Mouse (Mus musculus): ENCODE measurements around the gene Unc5b. TPM values are rescaled to one million over a fixed set of nuclear protein-coding genes. Genes with fewer than 3 reads are reported as not detected.

The Unc5b gene
- polyA plus RNA-seq, 1 experiment, result 1.1 TPM

DNA sequence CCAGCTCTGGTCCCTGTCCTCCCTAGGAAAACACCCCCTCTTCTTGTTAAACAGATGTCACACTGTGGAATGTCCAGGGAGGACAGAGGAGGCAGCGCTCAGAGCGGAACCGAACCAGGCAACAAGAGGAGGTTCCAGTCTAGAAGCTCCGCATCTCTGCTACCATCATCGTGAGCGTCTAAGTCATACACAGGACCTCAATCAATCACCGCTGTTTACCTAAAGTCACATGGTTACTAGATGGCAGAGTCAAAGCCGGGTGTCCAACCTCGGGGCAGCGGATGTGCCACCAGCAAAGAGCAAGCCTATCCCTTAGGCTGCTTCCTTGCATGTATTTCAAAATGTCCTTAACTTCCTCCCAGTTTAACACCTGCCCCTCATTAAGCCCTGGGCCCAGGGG lies 39.0 kb downstream of the Unc5b start:
- H3K4me3 ChIP-seq (ENCODE audit: insufficient read depth, low read length), result no peak overlapping the region
- no peak overlapping the region for H3K27ac ChIP-seq (ENCODE audit: insufficient read depth, low read depth, low read length)
- no peaks in the 10 kb centered on the region for H3K4me1 ChIP-seq (ENCODE audit: control insufficient read depth, insufficient read depth, low read length)
- TF ChIP-seq CTCF (IDR thresholded peaks at IDR 0.05; ENCODE audit: low read depth, low read length), result no peak
- no peak for TF ChIP-seq POLR2A (IDR thresholded peaks at IDR 0.05; ENCODE audit: borderline replicate concordance, low read depth, low read length)

DNA sequence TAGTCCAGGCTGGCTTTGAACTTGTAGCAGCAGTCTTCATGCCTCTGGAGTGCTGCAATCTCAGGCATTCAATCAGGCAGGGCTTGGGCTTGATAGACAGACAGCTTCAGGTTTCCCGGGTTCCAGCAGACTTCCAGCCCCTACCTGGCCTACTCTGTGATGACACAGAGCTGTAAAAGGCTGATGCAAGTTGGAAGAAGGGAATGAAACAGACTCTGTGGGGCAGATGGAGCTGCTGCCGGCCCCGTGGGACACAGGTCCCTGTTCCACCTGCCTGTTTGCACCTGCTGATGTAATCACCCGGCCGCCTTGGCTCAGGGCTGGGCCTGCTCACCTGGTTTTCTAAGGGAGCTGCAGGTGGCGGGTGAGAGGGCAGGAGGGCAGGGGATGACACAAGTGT lies 40.5 kb downstream of the Unc5b start:
- Histone ChIP-seq H3K27ac (ENCODE audit: insufficient read depth, low read depth, low read length) (no peak overlapping the region), H3K4me3 (ENCODE audit: insufficient read depth, low read length) (no peak overlapping the region), H3K4me1 (ENCODE audit: control insufficient read depth, insufficient read depth, low read length) (no peaks in the 10 kb centered on the region)
- TF ChIP-seq POLR2A (IDR thresholded peaks at IDR 0.05; ENCODE audit: borderline replicate concordance, low read depth, low read length), result no peak
- no peak for TF ChIP-seq CTCF (IDR thresholded peaks at IDR 0.05; ENCODE audit: low read depth, low read length)

DNA sequence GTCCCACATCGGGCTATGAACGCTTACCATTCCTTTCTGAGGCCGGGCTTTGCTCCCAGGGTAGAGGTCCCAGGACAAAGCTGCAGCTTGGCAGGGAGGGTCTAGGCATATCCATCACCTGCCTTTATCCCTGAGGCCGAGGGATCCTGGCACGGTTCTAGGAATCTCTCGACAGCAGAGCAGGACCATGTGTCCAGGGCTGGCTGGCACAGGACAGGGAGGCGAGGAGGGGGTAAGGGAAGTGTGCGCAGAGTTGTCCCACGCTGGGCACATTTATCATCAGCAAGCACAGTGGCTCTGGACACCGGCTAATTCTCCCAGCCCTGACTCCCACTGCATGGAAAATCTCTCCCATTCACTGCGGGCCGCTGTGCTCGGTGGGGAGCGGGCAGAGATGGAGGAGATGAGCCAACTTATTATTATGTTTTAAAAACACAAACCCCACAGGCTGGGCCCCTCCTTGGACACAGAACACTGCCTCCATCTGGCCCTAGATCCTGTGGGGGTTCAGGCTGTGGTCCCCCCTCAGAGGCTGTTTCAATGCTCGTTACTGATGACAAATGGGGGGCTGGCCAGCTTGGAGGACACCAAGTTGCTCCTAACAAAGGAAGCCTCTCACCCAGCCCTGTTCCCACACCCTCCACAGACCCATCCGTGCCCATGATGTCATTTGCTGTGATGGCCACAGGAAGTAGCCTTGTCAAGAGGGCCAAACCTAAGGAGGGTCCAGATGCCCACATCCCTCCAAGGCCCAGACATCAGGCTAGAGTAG lies 43.9 kb downstream of the Unc5b start:
- no peaks in the 10 kb centered on the region for H3K4me1 ChIP-seq (ENCODE audit: control insufficient read depth, insufficient read depth, low read length)
- no peak overlapping the region for H3K4me3 ChIP-seq (ENCODE audit: insufficient read depth, low read length)
- H3K27ac ChIP-seq (ENCODE audit: insufficient read depth, low read depth, low read length), result no peak overlapping the region
- TF ChIP-seq POLR2A (IDR thresholded peaks at IDR 0.05; ENCODE audit: borderline replicate concordance, low read depth, low read length) (no peak), CTCF (IDR thresholded peaks at IDR 0.05; ENCODE audit: low read depth, low read length) (no peak)

DNA sequence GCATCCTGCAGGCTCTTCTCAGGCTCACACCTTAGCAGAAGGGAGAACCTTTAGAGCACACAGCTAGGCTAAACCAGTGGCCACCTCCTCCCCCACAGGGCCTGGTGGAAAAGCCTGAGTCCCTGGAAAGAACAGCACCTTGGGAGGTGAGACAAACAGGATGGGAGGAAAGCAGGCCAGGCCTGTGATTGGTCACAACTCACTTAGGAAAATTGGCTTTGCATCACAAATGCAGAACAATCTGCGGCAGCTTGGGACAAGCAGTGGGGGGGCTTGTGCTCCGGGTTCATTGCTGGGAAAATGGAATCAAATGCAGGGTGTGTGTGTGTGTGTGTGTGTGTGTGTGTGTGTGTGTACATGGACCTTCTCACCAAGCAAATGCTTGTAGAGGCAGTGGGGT lies 47.8 kb downstream of the Unc5b start:
- TF ChIP-seq CTCF (IDR thresholded peaks at IDR 0.05; ENCODE audit: low read depth, low read length), result no peak
- no peak for TF ChIP-seq POLR2A (IDR thresholded peaks at IDR 0.05; ENCODE audit: borderline replicate concordance, low read depth, low read length)
- Histone ChIP-seq H3K27ac (ENCODE audit: insufficient read depth, low read depth, low read length) (no peak overlapping the region), H3K4me1 (ENCODE audit: control insufficient read depth, insufficient read depth, low read length) (no peaks in the 10 kb centered on the region), H3K4me3 (ENCODE audit: insufficient read depth, low read length) (no peak overlapping the region)

DNA sequence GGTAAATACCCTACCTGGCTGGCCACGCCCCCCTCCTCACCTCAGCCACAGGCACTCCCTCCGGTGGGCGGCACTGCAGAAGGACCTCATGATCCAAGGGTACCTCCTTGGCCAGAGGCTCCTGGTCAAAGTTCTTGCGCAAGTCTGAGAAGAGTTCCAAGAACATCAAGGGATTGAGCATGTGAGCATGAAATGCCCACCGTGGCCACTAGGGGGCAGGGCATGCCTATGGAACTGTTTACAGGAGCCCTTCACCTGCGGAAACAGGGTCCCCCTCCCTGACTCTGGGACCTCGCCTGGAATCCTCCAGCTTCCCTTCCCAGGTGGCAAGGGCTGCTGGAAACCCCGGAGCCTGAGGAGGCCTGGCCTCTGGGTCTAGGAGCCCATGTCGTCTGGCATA lies 51.8 kb downstream of the Unc5b start:
- TF ChIP-seq POLR2A (IDR thresholded peaks at IDR 0.05; ENCODE audit: borderline replicate concordance, low read depth, low read length) (no peak), CTCF (IDR thresholded peaks at IDR 0.05; ENCODE audit: low read depth, low read length) (peak; percentile 99)

DNA sequence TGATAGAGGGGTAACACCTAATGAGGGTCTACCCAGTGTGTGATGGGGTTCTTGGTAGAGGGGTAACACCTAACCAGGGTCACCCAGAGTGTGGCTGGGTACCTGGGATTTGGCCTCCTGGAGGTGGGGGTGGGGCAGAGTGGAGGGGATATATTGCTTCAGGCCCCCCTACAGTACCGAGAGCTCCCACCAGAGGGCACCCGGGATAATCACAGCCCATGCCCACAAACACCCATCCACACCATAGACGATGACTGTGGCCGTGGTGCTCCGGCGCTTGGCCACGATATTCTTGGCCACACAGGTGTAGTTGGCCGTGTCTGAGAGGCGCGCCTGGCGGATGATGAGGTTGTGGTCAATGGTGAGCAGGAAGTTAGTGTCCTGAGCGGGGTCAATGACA lies 52.8 kb downstream of the Unc5b start:
- Histone ChIP-seq H3K4me3 (ENCODE audit: insufficient read depth, low read length) (no peak overlapping the region), H3K4me1 (ENCODE audit: control insufficient read depth, insufficient read depth, low read length) (no peaks in the 10 kb centered on the region), H3K27ac (ENCODE audit: insufficient read depth, low read depth, low read length) (no peak overlapping the region)
- peak; percentile 68 for TF ChIP-seq CTCF (IDR thresholded peaks at IDR 0.05; ENCODE audit: low read depth, low read length)
- no peak for TF ChIP-seq POLR2A (IDR thresholded peaks at IDR 0.05; ENCODE audit: borderline replicate concordance, low read depth, low read length)

More for the DNA sequence above, 51.8 kb downstream of the Unc5b start:
- Histone ChIP-seq H3K4me1 (ENCODE audit: control insufficient read depth, insufficient read depth, low read length) (no peaks in the 10 kb centered on the region), H3K4me3 (ENCODE audit: insufficient read depth, low read length) (no peak overlapping the region), H3K27ac (ENCODE audit: insufficient read depth, low read depth, low read length) (no peak overlapping the region)

DNA sequence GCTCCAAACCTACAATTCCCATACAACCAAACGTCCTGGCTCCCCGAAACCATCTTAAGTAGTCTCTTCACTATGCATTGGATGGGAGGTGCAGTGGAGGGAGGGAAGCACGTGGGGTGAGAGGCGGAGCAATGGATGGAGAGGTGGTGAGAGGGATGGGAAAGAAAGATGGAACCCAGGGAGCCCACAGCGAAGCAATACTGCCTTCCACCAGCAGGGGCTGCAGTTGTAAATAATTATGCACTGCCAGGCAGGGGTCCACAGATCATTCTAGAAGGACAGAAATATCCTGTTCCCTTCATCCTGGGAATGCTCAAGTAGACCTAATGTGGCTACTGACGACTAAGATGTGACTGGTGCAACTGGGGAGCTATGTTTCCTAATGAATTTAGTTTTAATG lies 55.9 kb downstream of the Unc5b start:
- H3K4me3 ChIP-seq (ENCODE audit: insufficient read depth, low read length), result no peak overlapping the region
- no peak overlapping the region for H3K27ac ChIP-seq (ENCODE audit: insufficient read depth, low read depth, low read length)
- TF ChIP-seq CTCF (IDR thresholded peaks at IDR 0.05; ENCODE audit: low read depth, low read length) (no peak), POLR2A (IDR thresholded peaks at IDR 0.05; ENCODE audit: borderline replicate concordance, low read depth, low read length) (no peak)
- H3K4me1 ChIP-seq (ENCODE audit: control insufficient read depth, insufficient read depth, low read length), result no peaks in the 10 kb centered on the region

DNA sequence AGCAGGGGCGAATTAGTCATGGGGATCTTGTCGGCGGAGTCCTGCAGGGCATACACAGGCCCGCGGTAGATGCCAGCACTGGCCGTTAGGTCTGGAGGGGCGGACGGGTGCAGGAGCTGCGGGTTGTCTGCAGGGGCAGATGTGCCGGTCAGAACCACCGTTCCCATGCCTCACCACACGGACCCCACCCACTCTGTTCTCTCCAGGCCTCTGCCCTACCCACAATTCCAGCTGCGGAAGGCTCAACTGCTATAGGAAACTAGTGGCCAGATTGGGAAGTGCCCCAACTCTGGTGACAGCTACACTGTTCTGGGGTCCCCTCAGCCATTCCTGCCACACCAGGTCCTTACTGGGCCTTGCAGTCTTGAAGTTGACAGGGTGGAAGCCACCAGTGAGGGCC lies 56.8 kb downstream of the Unc5b start:
- H3K4me3 ChIP-seq (ENCODE audit: insufficient read depth, low read length), result no peak overlapping the region
- TF ChIP-seq POLR2A (IDR thresholded peaks at IDR 0.05; ENCODE audit: borderline replicate concordance, low read depth, low read length) (no peak), CTCF (IDR thresholded peaks at IDR 0.05; ENCODE audit: low read depth, low read length) (no peak)
- no peak overlapping the region for H3K27ac ChIP-seq (ENCODE audit: insufficient read depth, low read depth, low read length)
- no peaks in the 10 kb centered on the region for H3K4me1 ChIP-seq (ENCODE audit: control insufficient read depth, insufficient read depth, low read length)

DNA sequence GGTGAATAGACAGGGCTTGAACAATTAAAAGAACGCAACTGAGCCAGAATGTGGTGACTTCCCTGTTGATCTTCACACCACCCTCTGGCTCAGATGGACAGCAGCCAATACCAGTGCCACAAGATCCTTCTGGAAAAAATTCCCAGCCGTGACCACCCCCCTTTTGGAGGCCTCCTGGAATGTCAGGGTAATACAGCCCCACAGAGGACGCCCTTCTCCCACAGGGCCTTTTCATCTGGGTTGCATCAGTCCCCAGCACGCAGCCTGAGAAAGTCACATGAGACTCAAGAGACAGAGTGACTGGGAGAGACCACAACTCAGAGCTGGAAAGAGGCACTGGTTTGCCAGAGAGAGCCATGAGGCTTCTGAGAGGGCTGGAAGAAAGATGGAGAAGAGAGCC lies 60.5 kb downstream of the Unc5b start:
- Histone ChIP-seq H3K27ac (ENCODE audit: insufficient read depth, low read depth, low read length) (no peak overlapping the region), H3K4me1 (ENCODE audit: control insufficient read depth, insufficient read depth, low read length) (no peaks in the 10 kb centered on the region)
- TF ChIP-seq POLR2A (IDR thresholded peaks at IDR 0.05; ENCODE audit: borderline replicate concordance, low read depth, low read length), result no peak
- no peak for TF ChIP-seq CTCF (IDR thresholded peaks at IDR 0.05; ENCODE audit: low read depth, low read length)

DNA sequence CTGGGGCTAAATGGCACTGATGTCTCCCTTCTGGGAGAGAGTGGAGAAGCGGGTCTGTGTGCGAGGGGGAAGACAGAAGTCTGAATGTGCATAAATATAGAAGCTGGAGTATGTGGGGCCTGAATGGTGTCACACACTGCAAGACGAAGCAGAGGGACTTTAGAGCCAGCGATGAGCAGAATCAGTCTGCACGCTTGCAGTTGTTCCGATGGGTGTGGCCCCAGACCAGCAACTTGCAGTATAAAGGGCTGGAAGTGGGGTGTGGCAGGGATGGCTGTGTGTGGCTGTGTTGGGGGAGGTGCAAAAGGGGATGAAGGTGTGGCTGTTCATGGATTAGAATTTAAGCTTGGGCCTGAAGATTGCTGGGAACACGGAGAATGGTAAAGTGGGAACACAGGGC lies 62.8 kb downstream of the Unc5b start:
- Histone ChIP-seq H3K4me1 (ENCODE audit: control insufficient read depth, insufficient read depth, low read length) (no peaks in the 10 kb centered on the region), H3K27ac (ENCODE audit: insufficient read depth, low read depth, low read length) (no peak overlapping the region), H3K4me3 (ENCODE audit: insufficient read depth, low read length) (no peak overlapping the region)
- no peak for TF ChIP-seq CTCF (IDR thresholded peaks at IDR 0.05; ENCODE audit: low read depth, low read length)
- TF ChIP-seq POLR2A (IDR thresholded peaks at IDR 0.05; ENCODE audit: borderline replicate concordance, low read depth, low read length), result no peak

More for the DNA sequence above, 60.5 kb downstream of the Unc5b start:
- H3K4me3 ChIP-seq (ENCODE audit: insufficient read depth, low read length), result no peak overlapping the region

Data from bone marrow macrophage, adult 2 months (primary cell).